Mouse (Mus musculus) olfactory bulb, adult 2 months (tissue): ENCODE measurements around the gene Pigu. TPM values are rescaled to one million over a fixed set of nuclear protein-coding genes. Genes with fewer than 3 reads are reported as not detected.
A peak's percentile ranks its signal among the peaks of the same experiment; 100 is the strongest.

Experiments used
- H3K27ac ChIP-seq: fragments of 200-500 bp; 2 replicates; pipeline ENCODE4 v1.5.1; 2012; ENCODE audit warnings: low read depth, low read length; ENCODE audit not compliant: insufficient read depth
- H3K4me1 ChIP-seq: fragments of 200-500 bp; 2 replicates; pipeline ENCODE4 v1.6.1; 2012; ENCODE audit warnings: low read length; ENCODE audit not compliant: control insufficient read depth, insufficient read depth
- H3K4me3 ChIP-seq: fragments of 200-500 bp; 2 replicates; pipeline ENCODE4 v1.5.1; 2012; ENCODE audit warnings: mild to moderate bottlenecking, low read depth, low read length, moderate library complexity; ENCODE audit not compliant: insufficient read depth
- CTCF ChIP-seq: fragments of 200-500 bp; IDR thresholded peaks from 2 replicates; pipeline ENCODE4 v1.5.1; 2012; ENCODE audit warnings: low read depth, mild to moderate bottlenecking, low read length, moderate library complexity; ENCODE audit not compliant: insufficient read depth
- POLR2A ChIP-seq: fragments of 200-500 bp; IDR thresholded peaks from 2 replicates; pipeline ENCODE4 v1.6.1; 2012; ENCODE audit warnings: mild to moderate bottlenecking, low read depth, low read length, moderate library complexity; ENCODE audit not compliant: insufficient read depth
- WGBS: fragments of 180-500 bp; shearing (Covaris S2); methylation state at CpG from one replicate; pipeline ENCODE4 v1.1.7; 2018; 5-methylcytosine and 5-hydroxymethylcytosine counted together
- polyA plus RNA-seq: library from polyadenylated mRNA; stranded (reverse); fragments of >200 nt; gene quantifications from 2 replicates; pipeline ENCODE4 v1.2.4, GENCODE M21; 2012; ENCODE audit warnings: low replicate concordance; ENCODE audit not compliant: missing spikeins, insufficient read depth, insufficient read length

Pigu gene
- polyA plus RNA-seq, 1 experiment = not detected

- peaks cover 15% of the 10 kb centered on the region for H3K4me1 ChIP-seq
- no peak for TF ChIP-seq CTCF
- WGBS = 91% methylated on average over 4 of the region's 4 CpGs
- no peak overlapping the region for H3K27ac ChIP-seq
- H3K4me3 ChIP-seq = no peak overlapping the region
Measured at GRCm38 (mm10) chr2:155279163-155279562, 78.1 kb downstream of the Pigu start.

DNA sequence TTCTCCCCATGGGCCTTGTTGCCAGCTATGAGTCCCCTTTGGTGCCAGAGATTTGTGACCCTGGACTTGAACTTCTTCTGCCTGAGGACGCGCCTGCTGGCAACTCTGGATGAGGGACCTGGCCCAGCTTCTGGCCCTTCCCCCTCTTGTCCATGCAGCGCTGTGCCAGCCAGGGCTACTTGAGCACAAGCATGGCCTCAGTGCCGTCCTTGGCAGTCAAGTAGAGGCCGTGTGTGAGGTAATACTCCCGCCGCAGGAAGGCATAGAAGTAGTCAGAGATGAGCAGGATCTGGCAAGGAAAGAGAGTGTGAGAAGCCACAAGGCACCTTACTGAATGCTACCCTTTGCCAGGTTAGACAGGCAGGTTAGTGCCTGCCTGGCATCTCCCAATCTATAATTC is 78.9 kb downstream of the Pigu start:
- Histone ChIP-seq H3K27ac (no peak overlapping the region), H3K4me3 (no peak overlapping the region), H3K4me1 (peaks cover 15% of the 10 kb centered on the region)
- WGBS = 67% methylated on average over 7 of the region's 7 CpGs
- no peak for TF ChIP-seq CTCF
- TF ChIP-seq POLR2A = no peak

DNA sequence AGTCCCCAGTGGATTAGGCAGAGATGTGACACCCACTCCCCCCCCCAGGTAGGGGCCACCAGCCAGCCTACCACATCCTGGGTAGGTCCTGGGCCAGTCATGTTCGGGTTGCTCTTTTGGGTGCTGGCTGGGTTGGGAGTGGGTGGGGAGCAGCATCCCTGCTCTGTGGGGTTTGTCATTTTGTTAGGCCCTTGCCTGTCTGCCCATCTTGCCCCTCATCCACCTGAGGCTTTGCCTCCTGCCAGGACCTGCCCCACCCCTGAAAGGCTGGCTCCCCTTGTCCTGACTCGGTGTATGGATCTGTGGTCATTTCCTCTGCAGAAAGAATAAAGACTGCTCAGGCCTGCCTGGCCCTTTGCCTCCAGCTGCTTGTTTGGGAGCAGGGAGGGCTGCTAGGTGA is 79.5 kb downstream of the Pigu start:
- TF ChIP-seq POLR2A (no peak), CTCF (no peak)
- Histone ChIP-seq H3K27ac (no peak overlapping the region), H3K4me3 (peak overlapping the region; percentile 82), H3K4me1 (peaks cover 15% of the 10 kb centered on the region)
- WGBS = 76% methylated on average over 2 of the region's 2 CpGs

GRCm38 (mm10) chr2:155276621-155277175 is 80.5 kb downstream of the Pigu start:
- TF ChIP-seq CTCF (no peak), POLR2A (no peak)
- peak overlapping the region; percentile 93 for H3K27ac ChIP-seq
- peaks cover 15% of the 10 kb centered on the region for H3K4me1 ChIP-seq
- WGBS = under 1% methylated on average over 40 of the region's 49 CpGs
- H3K4me3 ChIP-seq = peak overlapping the region; percentile 82

DNA sequence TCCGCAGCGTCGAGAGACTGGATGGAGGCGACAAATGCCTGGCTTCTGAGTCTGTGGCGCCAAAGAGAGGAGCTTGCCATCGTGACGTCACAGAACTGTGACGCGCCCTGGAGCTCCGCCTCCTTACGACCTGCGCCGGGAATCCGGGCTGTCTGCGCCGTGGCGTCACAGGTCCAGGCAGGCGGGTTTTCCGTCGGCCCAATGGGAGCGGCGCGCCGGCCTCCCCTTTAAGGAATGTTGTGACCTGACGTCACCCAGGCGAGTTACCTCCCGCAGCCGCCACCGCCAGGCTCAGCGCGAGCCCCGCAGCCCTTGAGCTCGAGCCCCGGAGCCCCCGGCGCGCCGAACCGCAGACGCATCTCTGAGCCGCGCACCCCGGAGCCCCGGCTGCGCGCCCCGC is 81.0 kb downstream of the Pigu start, which contains the start of gene Map1lc3a:
Map1lc3a (plus strand) TSS at position 103 of the 400 bp plus-strand sequence.
- peak within 1 kb of the TSS; percentile 82 for H3K4me3 ChIP-seq
- H3K27ac ChIP-seq = peak within 1 kb of the TSS; percentile 93
- TF ChIP-seq CTCF (no peak), POLR2A (peak; percentile 71)
- under 1% methylated on average over 47 of the region's 47 CpGs for whole genome bisulfite sequencing
- peaks cover 15% of the 10 kb centered on the region for H3K4me1 ChIP-seq

DNA sequence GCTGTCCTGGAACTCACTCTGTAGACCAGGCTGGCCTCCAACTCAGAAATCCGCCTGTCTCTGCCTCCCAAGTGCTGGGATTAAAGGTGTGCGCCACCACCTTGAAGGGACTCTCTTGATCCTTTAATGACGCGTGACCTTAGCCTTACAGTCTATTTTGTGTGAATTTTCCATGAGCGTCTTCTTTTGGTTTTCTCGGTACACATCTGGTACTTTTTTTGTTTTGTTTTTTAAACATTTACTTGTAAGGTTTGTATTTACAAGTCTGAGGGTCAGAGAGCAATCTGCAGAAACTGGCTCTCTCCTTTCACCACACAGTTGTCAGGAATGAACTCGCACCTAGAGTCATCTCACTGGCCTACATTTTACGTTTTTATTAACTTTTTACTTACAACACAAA is 83.6 kb downstream of the Pigu start:
- TF ChIP-seq CTCF (no peak), POLR2A (no peak)
- Histone ChIP-seq H3K27ac (no peak overlapping the region), H3K4me1 (peaks cover 15% of the 10 kb centered on the region), H3K4me3 (no peak overlapping the region)
- WGBS = 93% methylated on average over 8 of the region's 8 CpGs

- Histone ChIP-seq H3K4me3 (no peak overlapping the region), H3K4me1 (peaks cover 7% of the 10 kb centered on the region), H3K27ac (no peak overlapping the region)
- 83% methylated on average over 10 of the region's 10 CpGs for WGBS
- TF ChIP-seq POLR2A (no peak), CTCF (no peak)
Measured at GRCm38 (mm10) chr2:155272396-155273170, 84.6 kb downstream of the Pigu start.

- 83% methylated on average over 6 of the region's 6 CpGs for WGBS
- Histone ChIP-seq H3K27ac (no peak overlapping the region), H3K4me1 (peaks cover 1% of the 10 kb centered on the region; the same call in 1 of the 2 replicates), H3K4me3 (no peak overlapping the region)
- TF ChIP-seq POLR2A (no peak), CTCF (no peak)
Measured at GRCm38 (mm10) chr2:155271957-155272356, 85.3 kb downstream of the Pigu start.

- TF ChIP-seq CTCF (no peak), POLR2A (no peak)
- 90% methylated on average over 5 of the region's 5 CpGs for WGBS
- H3K4me3 ChIP-seq = no peak overlapping the region
- no peak overlapping the region for H3K27ac ChIP-seq
- no peaks in the 10 kb centered on the region for H3K4me1 ChIP-seq
Measured at GRCm38 (mm10) chr2:155266896-155267295, 90.3 kb downstream of the Pigu start.

DNA sequence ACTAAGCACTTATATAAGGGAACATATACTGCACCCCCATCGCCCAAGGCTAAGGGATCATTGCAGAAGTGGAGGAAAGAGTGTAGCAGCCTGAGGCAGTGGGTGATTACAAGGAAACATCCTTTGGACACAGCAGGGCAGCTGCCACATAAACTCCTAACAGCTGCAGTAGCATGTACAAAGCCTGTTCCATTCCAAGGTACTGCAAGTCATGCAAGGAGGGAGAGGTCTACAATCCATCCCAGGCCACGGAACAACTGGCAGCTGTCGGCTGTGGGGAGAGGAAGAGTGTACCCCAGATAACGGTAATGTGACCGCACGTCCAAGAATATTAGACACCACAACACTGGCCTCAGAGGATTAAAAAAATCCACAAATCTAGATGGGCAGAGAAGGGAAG is 91.7 kb downstream of the Pigu start:
- no peak overlapping the region for H3K4me3 ChIP-seq
- H3K27ac ChIP-seq = no peak overlapping the region
- WGBS = 93% methylated on average over 6 of the region's 6 CpGs
- no peak for TF ChIP-seq POLR2A
- TF ChIP-seq CTCF = no peak
- no peaks in the 10 kb centered on the region for H3K4me1 ChIP-seq
